Mouse (Mus musculus): ENCODE measurements around the gene Hist1h3c.

DNA sequence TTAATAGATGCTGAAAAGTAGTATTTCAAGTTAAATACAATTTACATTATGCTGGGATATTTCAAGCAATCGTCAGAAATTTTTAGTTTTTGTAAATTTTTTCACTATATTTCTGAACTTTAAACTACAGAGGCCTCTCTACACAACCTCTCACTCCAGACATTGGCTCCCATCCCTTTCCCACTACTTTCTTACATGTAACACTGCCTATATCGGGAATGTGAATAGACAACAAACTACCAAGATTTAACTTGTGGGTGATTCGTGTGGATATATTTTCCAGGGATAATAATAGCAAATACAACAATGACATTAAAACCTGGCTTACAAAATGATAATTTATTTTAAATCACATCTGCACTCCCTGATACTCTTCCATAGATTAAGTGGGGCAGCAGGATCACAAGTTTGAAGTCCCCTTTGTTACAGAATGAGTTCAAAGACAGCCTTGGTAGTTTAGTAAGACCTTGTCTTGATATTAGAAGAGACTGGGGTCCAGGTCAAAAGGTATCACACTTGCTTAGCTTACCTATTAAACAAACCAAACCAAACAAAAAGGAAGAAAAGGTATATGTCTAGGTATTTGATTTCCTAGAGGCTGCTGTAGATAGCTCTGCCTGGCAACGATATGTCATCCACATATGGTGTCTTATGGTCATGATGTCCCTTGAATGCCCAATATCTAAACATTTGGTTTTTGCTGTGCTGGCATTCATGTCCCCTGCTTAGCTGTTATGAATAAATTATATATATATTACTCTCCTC lies 8.1 kb upstream of the Hist1h3c start:
- TF ChIP-seq POLR2A (IDR thresholded peaks at IDR 0.05; ENCODE audit: insufficient read length, low read depth) (no peak), USF1 (IDR thresholded peaks at IDR 0.05; ENCODE audit: low read depth) (no peak), MAX (IDR thresholded peaks at IDR 0.05; ENCODE audit: low read depth) (no peak), CEBPB (IDR thresholded peaks at IDR 0.05; ENCODE audit: insufficient read depth, poor library complexity, severe bottlenecking) (no peak), MYOG (IDR thresholded peaks at IDR 0.05; ENCODE audit: control insufficient read depth in 1 of 3, insufficient read depth in 1 of 3, insufficient read length in 2 of 3, low read depth in 2 of 3) (no peak), E2F4 (IDR thresholded peaks at IDR 0.05; ENCODE audit: insufficient read depth) (no peak)

Data from myocyte (in vitro differentiated cells).